Mouse (Mus musculus) left cerebral cortex, adult 2 months (tissue): ENCODE results near the gene 2010106E10Rik. TPM values are rescaled to one million over a fixed set of nuclear protein-coding genes. Genes with fewer than 3 reads are reported as not detected.

ENCODE experiments used
- DNase-seq, 2 experiments: peaks; one replicate each; pipeline ENCODE4 v3.0.0; 2021 to 2022; ENCODE audit warnings: low spot score in 2 of 2, mixed read lengths in 1 of 2; ENCODE audit errors: extremely low spot score in 1 of 2
- H3K27ac ChIP-seq: fragments of 200-600 bp; 2 replicates; pipeline ENCODE4 v1.8.1; 2022
- H3K4me3 ChIP-seq: fragments of 200-600 bp; 2 replicates; pipeline ENCODE4 v1.8.1; 2022
- CTCF ChIP-seq: fragments of 200-600 bp; IDR thresholded peaks from 2 replicates; pipeline ENCODE4 v1.8.1; 2022; ENCODE audit warnings: antibody characterized with exemption, mild to moderate bottlenecking, moderate library complexity
- intact Hi-C: fragments of 180-260 bp; cut with DNase I; formaldehyde crosslinking; loops from one replicate; pipeline ENCODE4 v1.15.1; 2025
- long read RNA-seq, 2 experiments: library from polyadenylated mRNA; stranded (forward); transcript quantifications; one replicate each; pipeline ENCODE4 v2.0.0; 2021; ENCODE audit warnings: borderline mapping rate in 2 of 2
- total RNA-seq, 2 experiments: library from RNA; stranded (reverse); gene quantifications; 2 replicates each; pipeline ENCODE4 v1.2.3; 2021

2010106E10Rik gene
- total RNA-seq: not detected
- long read RNA-seq, experiment 1: 0 reads
- long read RNA-seq, experiment 2: 0 reads

- intact Hi-C loops: no loop called here
- TF ChIP-seq CTCF: no peak
- DNase-seq: no peak
- no peak within 1 kb of the TSS for H3K27ac ChIP-seq
- no peak within 1 kb of the TSS for H3K4me3 ChIP-seq
Observed at GRCm38 (mm10) chrX:112494974-112495373, at the start of gene 2010106E10Rik. 2010106E10Rik (plus strand) TSS chrX:112495274.

- Histone ChIP-seq H3K4me3 (no peak overlapping the region), H3K27ac (no peak overlapping the region)
- intact Hi-C loops: no loop called here
- DNase-seq: no peak
- no peak for TF ChIP-seq CTCF
Observed at GRCm38 (mm10) chrX:112505651-112506050, 10.6 kb downstream of the 2010106E10Rik start.

GRCm38 (mm10) chrX:112524755-112525154, 29.7 kb downstream of the 2010106E10Rik start:
- no peak for DNase-seq
- no peak overlapping the region for H3K27ac ChIP-seq
- intact Hi-C loops: loop anchor here (2.0 kb wide), 1 partner anchor 378 kb away; no protein-coding TSS in a partner anchor
- no peak overlapping the region for H3K4me3 ChIP-seq
- peak; percentile 55 for TF ChIP-seq CTCF

GRCm38 (mm10) chrX:112543115-112543514, 48.0 kb downstream of the 2010106E10Rik start:
- intact Hi-C loops: no loop called here
- peak; percentile 16 for TF ChIP-seq CTCF
- DNase-seq: no peak
- no peak overlapping the region for H3K4me3 ChIP-seq
- H3K27ac ChIP-seq: no peak overlapping the region

- Histone ChIP-seq H3K4me3 (no peak overlapping the region), H3K27ac (no peak overlapping the region)
- no peak for TF ChIP-seq CTCF
- no peak for DNase-seq
- intact Hi-C loops: no loop called here
Observed at GRCm38 (mm10) chrX:112567716-112568115, 72.6 kb downstream of the 2010106E10Rik start.

- intact Hi-C loops: no loop called here
- peak; percentile 66 to 70 for DNase-seq
- Histone ChIP-seq H3K4me3 (peak within 1 kb of the TSS; percentile 60), H3K27ac (peak within 1 kb of the TSS; percentile 69)
- no peak for TF ChIP-seq CTCF
Observed at GRCm38 (mm10) chrX:112600511-112601305, 105.6 kb downstream of the 2010106E10Rik start, which contains the start of gene Zfp711. Zfp711 (plus strand) TSS chrX:112600526.

- peak; percentile 15 to 16 for DNase-seq
- intact Hi-C loops: no loop called here
- peak overlapping the region; percentile 69 for H3K27ac ChIP-seq
Observed at GRCm38 (mm10) chrX:112601306-112602120, 106.4 kb downstream of the 2010106E10Rik start.

More at GRCm38 (mm10) chrX:112601306-112602120, 106.4 kb downstream of the 2010106E10Rik start:
- peak overlapping the region; percentile 60 for H3K4me3 ChIP-seq
- TF ChIP-seq CTCF: no peak

Other genes starting within 250 kb of the 2010106E10Rik start
- gene Apool, start 183.9 kb upstream of the 2010106E10Rik start, total RNA-seq: 1 to 10 TPM; 4.9 to 6.0 TPM
- not detected for gene Satl1, start 88.5 kb upstream of the 2010106E10Rik start, total RNA-seq
- 10 to 100 TPM; 10.5 to 12.0 TPM for gene Zfp711, start 105.3 kb downstream of the 2010106E10Rik start, total RNA-seq
- not detected for gene Pof1b, start 203.4 kb downstream of the 2010106E10Rik start, total RNA-seq